Mouse (Mus musculus) stomach, embryonic 14.5 days (tissue): Measurements from ENCODE around the gene Uqcrc1. TPM values are rescaled to one million over a fixed set of nuclear protein-coding genes. Genes with fewer than 3 reads are reported as not detected.
A peak's percentile ranks its signal among the peaks of the same experiment; 100 is the strongest.

Experiments
- ATAC-seq: fragments of 200-750 bp; cut with Nextera tagmentation; 2 replicates; pipeline ENCODE4 v1.8.0; 2017; ENCODE audit warnings: low read depth, moderate TSS enrichment; ENCODE audit not compliant: insufficient number of reproducible peaks, insufficient read depth, low FRiP score
- H3K27ac ChIP-seq: fragments of 300-500 bp; sonication (generic); 2 replicates; pipeline ENCODE4 v1.5.1; 2014; ENCODE audit warnings: mild to moderate bottlenecking, low read length, moderate library complexity, mixed read lengths
- H3K27me3 ChIP-seq: fragments of 300-500 bp; sonication (generic); 2 replicates; pipeline ENCODE4 v1.6.1; 2014; ENCODE audit warnings: low read length, control low read depth, mixed read lengths; ENCODE audit not compliant: control insufficient read depth, insufficient read depth
- H3K36me3 ChIP-seq: fragments of 300-500 bp; sonication (generic); 2 replicates; pipeline ENCODE4 v1.6.1; 2014; ENCODE audit warnings: mild to moderate bottlenecking, control low read depth, low read length, moderate library complexity, mixed read lengths; ENCODE audit not compliant: control insufficient read depth, insufficient read depth
- H3K4me1 ChIP-seq: fragments of 300-500 bp; sonication (generic); 2 replicates; pipeline ENCODE4 v1.6.1; 2014; ENCODE audit warnings: low read length, control low read depth, mixed read lengths; ENCODE audit not compliant: control insufficient read depth, insufficient read depth
- H3K4me2 ChIP-seq: fragments of 300-500 bp; sonication (generic); replicated peaks from 2 replicates; pipeline ENCODE4 v1.6.1; 2014; ENCODE audit warnings: low read depth, low read length, control low read depth
- H3K4me3 ChIP-seq: fragments of 300-500 bp; sonication (generic); 2 replicates; pipeline ENCODE4 v1.5.1; 2014; ENCODE audit warnings: low read depth, low read length, control low read depth
- H3K9ac ChIP-seq: fragments of 300-500 bp; sonication (generic); replicated peaks from 2 replicates; pipeline ENCODE4 v1.6.1; 2014; ENCODE audit warnings: low read depth, mild to moderate bottlenecking, control low read depth, low read length, moderate library complexity, mixed read lengths
- H3K9me3 ChIP-seq: fragments of 300-500 bp; sonication (generic); 2 replicates; pipeline ENCODE4 v1.6.1; 2016; ENCODE audit warnings: low read depth, low read length, control low read depth; ENCODE audit not compliant: control insufficient read depth
- WGBS: fragments of 180-500 bp; shearing (Covaris S2); extraction: QIAGEN DNeasy Blood & Tissue Kit; methylation state at CpG from one replicate; pipeline ENCODE4 v1.1.7; 2014; 5-methylcytosine and 5-hydroxymethylcytosine counted together
- polyA plus RNA-seq: library from polyadenylated mRNA; unstranded; fragments of >200 nt; fragmentation: Nextera tagmentation; extraction: Ambion mirVana; gene quantifications from 2 replicates; pipeline ENCODE4 v1.2.1, GENCODE M21; 2014

Gene Uqcrc1
- polyA plus RNA-seq, 1 experiment from 2014 or later, result 456 TPM

DNA sequence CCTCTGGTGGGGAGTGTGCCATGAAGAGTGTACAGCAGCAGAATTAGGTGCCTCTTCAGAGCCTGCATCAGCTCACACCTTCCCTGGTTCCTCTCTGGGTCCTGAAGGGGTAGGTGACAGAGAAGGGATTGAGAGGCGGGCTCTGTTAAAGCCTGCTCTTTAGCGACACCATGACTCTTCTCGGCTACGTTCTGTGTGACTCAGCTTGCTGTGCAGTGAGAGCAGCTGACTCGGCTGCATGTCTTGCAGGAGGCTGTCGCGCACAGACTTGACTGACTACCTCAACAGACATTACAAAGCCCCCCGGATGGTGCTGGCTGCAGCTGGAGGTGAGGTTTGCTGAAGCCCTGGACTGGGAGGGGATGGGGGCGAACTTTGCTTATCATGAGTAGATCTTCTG, 8.7 kb downstream of the Uqcrc1 start:
- Histone ChIP-seq H3K27ac (no peak overlapping the region), H3K4me1 (peaks cover 5% of the 10 kb centered on the region; the same call in 1 of the 2 replicates), H3K27me3 (no peaks in the 10 kb centered on the region), H3K4me3 (no peak overlapping the region), H3K4me2 (no peak overlapping the region), H3K36me3 (peaks cover 79% of the 10 kb centered on the region), H3K9me3 (no peaks in the 10 kb centered on the region), H3K9ac (no peak overlapping the region)
- no peak for ATAC-seq
- 82% methylated on average over 9 of the region's 9 CpGs for WGBS

DNA sequence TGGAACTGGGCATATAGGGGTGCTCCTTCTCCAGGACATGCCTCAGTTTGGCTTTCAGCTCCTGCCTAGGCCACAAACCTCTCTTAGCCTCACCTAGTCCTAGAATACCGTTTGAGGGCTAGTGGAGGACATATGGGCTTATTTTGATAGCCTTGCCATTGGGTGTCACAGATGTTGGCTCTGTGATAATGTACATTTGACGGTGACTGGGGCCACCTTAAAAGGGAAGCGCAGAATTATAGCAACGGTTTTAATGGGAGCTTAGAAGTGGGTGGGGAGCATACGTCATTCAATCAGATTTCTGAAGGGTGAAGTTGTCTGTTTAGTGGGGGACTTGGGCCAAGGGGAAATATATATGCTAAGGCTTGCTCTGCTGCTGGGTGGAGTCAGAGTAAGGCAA, 9.2 kb downstream of the Uqcrc1 start:
- Histone ChIP-seq H3K4me2 (no peak overlapping the region), H3K36me3 (peaks cover 74% of the 10 kb centered on the region), H3K9me3 (no peaks in the 10 kb centered on the region), H3K4me1 (peaks cover 5% of the 10 kb centered on the region; the same call in 1 of the 2 replicates), H3K9ac (no peak overlapping the region), H3K27me3 (no peaks in the 10 kb centered on the region), H3K27ac (no peak overlapping the region), H3K4me3 (no peak overlapping the region)
- 89% methylated on average over 5 of the region's 5 CpGs for WGBS
- ATAC-seq, result no peak

DNA sequence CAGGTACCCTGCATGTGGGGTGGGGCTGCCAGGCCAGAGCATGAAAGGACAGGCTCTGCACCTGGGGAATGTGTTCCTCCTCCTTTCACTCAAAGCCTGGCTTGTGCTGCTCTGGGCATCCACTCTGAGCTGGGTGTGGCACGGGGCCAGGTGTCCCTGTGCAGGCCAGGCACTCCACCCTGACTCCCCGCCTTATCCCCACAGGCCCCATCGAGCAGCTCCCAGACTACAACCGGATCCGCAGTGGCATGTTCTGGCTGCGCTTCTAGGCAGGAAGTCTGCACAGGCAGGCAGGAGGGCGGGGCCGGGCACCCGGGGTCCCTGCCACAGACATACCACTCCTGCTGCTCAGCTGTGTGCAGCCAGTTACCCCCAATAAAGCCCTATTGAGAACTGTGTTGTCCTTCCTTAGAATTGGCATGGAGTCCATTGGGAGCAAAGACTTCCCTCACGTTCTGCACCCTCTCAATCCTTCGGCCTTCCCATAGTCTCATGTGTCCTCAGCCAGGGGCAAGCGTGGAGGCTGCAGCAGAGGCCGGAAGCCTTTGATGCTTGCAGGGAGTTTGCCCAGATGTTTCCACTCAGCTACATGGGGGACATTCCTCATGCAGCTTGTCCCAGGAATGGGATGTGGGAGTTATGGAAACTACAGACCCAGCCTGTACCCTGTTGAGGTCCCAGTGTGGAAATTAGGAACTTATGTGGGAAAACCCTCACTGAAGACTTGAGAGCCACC, 13.0 kb downstream of the Uqcrc1 start:
- 58% methylated on average over 13 of the region's 13 CpGs for WGBS
- Histone ChIP-seq H3K4me3 (no peak overlapping the region), H3K27ac (peak overlapping the region; percentile 57), H3K27me3 (no peaks in the 10 kb centered on the region), H3K36me3 (peaks cover 54% of the 10 kb centered on the region), H3K4me1 (peaks cover 5% of the 10 kb centered on the region; the same call in 1 of the 2 replicates), H3K9ac (no peak overlapping the region), H3K9me3 (no peaks in the 10 kb centered on the region), H3K4me2 (no peak overlapping the region)
- ATAC-seq, result peak; percentile 72; the same call in 1 of the 2 replicates

DNA sequence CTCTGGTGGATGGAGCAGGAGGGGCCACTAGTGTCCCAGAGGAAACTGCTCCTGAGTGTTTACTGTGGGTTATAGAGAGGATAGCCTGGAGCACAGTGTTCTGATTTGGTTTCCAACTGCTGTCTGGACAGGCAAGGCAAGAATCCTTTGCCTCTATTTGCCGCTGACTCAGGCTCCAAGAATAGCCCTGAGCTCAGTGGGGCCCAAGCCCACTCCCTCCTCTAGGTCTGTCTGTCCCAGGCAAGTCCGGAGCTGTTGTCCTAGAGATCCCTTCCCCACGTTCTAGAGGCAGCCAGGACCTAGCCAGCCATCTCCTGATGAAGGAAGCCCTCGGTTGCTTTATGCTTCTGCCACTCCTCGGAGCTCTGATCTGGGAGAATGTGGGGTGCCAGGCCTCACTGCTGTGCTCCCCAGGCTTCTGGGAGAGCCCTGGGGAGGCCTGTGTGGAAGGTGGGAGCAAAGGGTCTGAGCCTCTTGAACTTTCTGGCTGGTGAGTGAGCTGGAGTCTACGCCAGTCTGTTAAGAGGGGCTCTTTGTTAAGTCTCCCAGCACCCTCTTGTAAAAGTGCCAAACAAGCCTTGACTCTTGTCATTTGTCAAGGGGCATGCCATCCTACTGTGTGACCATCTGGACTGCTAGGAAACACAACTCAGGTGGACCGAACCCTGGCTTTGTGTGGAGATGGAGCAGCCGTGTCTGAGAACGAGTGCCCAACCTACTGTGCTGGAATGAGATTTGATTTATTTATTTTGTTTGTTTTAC, 13.7 kb downstream of the Uqcrc1 start:
- Histone ChIP-seq H3K4me3 (no peak overlapping the region), H3K27ac (peak overlapping the region; percentile 57), H3K36me3 (peaks cover 48% of the 10 kb centered on the region), H3K4me1 (peaks cover 5% of the 10 kb centered on the region; the same call in 1 of the 2 replicates), H3K9me3 (no peaks in the 10 kb centered on the region), H3K9ac (no peak overlapping the region), H3K27me3 (no peaks in the 10 kb centered on the region), H3K4me2 (no peak overlapping the region)
- WGBS, result 83% methylated on average over 9 of the region's 9 CpGs
- ATAC-seq, result no peak

DNA sequence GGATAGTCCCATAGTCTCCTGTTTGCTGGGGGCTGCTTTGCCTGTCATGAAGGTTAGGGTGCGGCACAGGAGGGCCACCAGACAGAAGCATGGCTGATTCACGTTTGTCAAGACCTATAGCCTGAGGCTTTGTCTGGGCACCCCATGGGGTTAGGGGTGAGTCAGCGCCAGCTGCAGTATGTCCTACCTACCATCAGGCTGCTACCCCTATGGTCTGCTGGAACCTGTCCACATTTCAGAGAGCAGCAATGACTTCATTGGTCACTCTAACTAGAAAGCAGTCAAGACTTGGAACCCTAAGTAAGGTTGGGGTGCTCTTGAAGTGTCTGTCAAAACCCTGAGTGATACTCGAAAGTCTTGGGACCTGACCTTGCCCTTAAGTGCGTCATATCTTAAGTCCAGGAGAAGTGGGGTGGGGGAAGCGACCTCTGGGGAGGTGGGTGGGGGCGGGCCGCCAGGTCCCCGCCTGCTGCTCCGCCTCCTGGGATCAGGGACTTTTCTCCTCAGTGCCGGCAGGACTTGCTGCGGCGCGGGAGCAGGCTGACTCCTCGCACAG, 16.7 kb downstream of the Uqcrc1 start, which contains the start of gene Col7a1:
TSS of gene Col7a1 (plus strand) at position 506 of the 556 bp plus-strand sequence.
- peak within 1 kb of the TSS; percentile 39 for H3K4me2 ChIP-seq
- H3K4me3 ChIP-seq, result peak within 1 kb of the TSS; percentile 21
- peaks cover 20% of the 10 kb centered on the region for H3K36me3 ChIP-seq
- H3K27me3 ChIP-seq, result no peaks in the 10 kb centered on the region
- H3K27ac ChIP-seq, result no peak within 1 kb of the TSS
- WGBS, result 10% methylated on average over 15 of the region's 15 CpGs
- peaks cover 5% of the 10 kb centered on the region; the same call in 1 of the 2 replicates for H3K4me1 ChIP-seq
- H3K9ac ChIP-seq, result 0 out of 2 replicates have a peak within 1 kb of the TSS, but pooled peaks have one; percentile 18
- H3K9me3 ChIP-seq, result no peaks in the 10 kb centered on the region
- no peak for ATAC-seq

DNA sequence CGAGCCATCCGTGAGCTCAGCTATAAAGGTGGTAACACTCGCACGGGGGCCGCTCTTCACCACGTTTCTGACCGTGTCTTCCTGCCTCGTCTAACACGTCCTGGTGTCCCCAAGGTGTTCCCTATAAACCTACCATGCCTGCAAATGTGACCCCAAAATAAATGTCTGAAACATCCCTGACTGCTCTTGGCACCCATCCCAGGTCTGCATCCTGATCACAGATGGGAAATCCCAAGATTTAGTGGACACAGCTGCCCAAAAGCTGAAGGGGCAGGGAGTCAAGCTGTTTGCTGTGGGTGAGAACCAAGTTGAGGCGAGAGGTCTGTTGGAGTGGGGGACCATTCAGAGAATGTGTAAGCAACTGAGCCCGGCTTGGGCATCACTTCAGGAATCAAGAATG, 18.8 kb downstream of the Uqcrc1 start:
- H3K27me3 ChIP-seq, result no peaks in the 10 kb centered on the region

DNA sequence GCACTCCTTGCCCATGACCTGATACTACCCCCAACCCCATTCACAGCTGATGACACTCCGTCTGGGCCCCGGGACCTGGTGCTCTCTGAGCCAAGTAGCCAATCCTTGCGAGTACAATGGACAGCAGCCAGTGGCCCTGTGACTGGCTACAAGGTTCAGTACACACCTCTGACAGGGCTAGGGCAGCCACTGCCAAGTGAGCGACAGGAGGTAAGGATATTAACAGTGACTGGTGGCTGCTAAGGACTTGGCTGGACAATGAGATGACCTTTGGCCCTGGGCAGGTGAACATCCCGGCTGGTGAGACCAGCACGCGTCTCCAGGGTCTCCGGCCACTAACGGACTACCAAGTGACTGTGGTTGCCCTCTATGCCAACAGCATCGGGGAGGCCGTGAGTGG, 19.4 kb downstream of the Uqcrc1 start:
- H3K4me3 ChIP-seq, result no peak overlapping the region
- H3K9ac ChIP-seq, result no peak overlapping the region
- H3K9me3 ChIP-seq, result no peaks in the 10 kb centered on the region
- H3K4me2 ChIP-seq, result no peak overlapping the region
- H3K27me3 ChIP-seq, result no peaks in the 10 kb centered on the region
- ATAC-seq, result no peak
- peaks cover 3% of the 10 kb centered on the region; the same call in 1 of the 2 replicates for H3K36me3 ChIP-seq
- H3K4me1 ChIP-seq, result no peaks in the 10 kb centered on the region
- H3K27ac ChIP-seq, result no peak overlapping the region
- 86% methylated on average over 11 of the region's 11 CpGs for WGBS

More for the DNA sequence above, 18.8 kb downstream of the Uqcrc1 start:
- no peak for ATAC-seq
- Histone ChIP-seq H3K4me2 (no peak overlapping the region), H3K27ac (no peak overlapping the region), H3K9me3 (no peaks in the 10 kb centered on the region), H3K36me3 (peaks cover 3% of the 10 kb centered on the region; the same call in 1 of the 2 replicates), H3K9ac (no peak overlapping the region), H3K4me1 (no peaks in the 10 kb centered on the region), H3K4me3 (no peak overlapping the region)
- WGBS, result 87% methylated on average over 11 of the region's 11 CpGs

DNA sequence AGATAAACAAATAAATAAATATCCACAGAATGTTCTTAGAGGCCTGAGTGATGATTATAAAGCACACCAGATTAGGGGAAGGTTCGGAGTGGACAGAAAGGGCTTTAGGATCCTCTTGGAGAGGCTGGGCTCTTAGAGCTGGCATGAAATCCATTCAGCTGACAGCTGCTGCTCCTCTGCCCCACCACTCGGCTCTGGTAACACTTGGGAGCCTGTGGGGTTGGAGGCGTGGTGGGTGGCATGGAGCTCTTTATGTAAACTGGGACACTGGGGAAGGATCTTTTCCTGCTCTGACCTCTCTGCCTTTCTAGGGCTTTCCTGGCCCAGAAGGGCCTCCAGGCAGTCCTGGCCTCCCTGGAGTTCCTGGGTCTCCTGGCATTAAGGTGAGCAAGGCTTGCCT, 27.1 kb downstream of the Uqcrc1 start:
- Histone ChIP-seq H3K9me3 (no peaks in the 10 kb centered on the region), H3K9ac (no peak overlapping the region), H3K4me2 (no peak overlapping the region), H3K36me3 (no peaks in the 10 kb centered on the region), H3K27ac (no peak overlapping the region), H3K27me3 (no peaks in the 10 kb centered on the region), H3K4me3 (no peak overlapping the region), H3K4me1 (no peaks in the 10 kb centered on the region)
- WGBS, result 76% methylated on average over 3 of the region's 3 CpGs
- no peak for ATAC-seq
